Mouse (Mus musculus) hindlimb bud, embryonic 11.5 days (tissue): ENCODE data around the gene Pofut2.

ENCODE experiments used
- DNase-seq: peaks from one replicate; pipeline ENCODE4 v3.0.0-alpha.2; 2012; ENCODE audit warnings: low read depth, low spot score; ENCODE audit errors: extremely low spot score

Pofut2 gene

DNA sequence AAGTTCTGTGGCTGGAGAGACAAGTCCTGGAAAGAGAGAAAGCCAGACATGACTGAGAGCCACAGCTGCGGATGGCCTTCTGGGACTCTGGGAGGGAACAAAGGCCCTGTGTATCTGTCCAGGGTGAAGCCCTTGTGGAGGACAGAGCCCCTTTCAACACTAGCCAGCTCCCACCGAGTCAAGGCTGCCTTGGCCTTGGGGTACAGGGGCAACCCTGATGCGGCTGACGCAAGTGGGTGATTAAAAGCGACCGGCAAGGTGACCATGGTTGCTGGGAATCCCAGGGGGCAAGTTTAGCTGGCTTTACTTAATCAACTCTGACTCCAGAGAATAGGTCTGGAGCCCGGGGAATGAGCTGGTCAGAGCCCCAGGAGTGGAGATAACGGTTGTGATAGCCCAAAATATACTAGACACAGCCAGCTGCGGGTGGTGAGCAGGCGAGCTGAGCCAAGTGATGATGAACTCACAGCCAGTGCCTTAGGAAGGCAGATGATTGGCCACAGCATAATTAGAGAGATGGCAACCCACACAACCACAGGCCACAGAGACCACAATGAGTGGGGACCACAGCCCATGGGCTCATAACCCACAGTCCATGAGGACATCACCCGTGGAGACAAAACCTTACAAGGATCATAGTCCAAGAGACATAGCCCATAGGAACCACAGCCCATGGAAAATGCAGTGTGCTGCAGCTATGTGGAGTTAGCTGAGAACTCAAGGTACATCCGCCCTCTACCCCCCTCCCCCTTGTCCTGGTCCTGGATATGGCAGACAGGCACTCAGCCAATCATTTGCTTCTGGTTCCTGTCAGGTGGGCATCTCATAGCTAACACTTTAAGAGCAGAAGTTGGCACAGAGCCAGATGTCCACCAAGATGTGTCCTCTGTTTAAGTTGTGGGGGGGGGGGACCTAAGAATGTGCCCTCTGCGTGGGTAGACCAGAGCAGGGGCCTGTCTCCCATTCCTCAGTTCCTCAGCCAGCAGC, 29.1 kb upstream of the Pofut2 start:
- no peak for DNase-seq

DNA sequence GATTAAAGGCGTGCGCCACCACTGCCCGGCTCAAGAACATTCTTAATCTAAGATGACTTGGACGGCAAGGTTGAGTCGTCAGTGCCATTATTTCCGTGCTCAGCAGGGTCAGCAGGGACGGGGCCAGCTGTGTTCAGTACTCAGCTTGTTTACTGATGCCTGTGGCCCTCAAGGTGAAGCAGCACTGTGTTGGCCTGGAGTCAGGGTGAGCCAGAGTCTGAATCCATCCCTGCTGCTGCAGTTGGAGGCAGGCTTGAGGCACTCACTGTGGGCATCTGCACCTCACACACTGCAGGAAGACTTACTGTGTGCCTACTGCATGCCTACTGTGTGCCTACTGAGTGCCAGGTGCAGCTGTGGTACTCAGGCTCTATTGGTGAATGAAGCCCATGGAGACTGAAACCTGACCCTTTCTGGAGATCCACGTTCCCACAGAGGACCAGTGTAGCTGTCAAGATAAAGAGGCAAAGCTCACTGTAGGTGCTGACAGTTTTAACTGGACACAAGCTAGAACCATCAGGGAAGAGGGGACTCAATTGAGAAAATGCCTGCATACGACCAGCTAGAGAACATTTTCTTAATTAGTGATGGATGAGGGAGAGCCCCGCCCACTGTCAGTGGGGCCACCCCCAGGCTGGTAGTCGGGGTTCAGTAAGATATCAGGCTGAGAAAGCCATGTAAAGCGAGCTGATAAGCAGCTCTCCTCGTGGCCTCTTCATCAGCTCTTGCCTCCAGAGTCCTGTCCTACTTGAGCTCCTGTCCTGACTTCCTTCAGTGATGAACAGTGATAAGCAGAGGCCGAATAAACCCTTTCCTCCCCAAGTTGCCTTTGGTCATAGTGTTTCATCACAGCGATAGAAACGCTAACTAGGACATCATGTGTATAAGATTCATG, 26.9 kb upstream of the Pofut2 start:
- DNase-seq = no peak

DNA sequence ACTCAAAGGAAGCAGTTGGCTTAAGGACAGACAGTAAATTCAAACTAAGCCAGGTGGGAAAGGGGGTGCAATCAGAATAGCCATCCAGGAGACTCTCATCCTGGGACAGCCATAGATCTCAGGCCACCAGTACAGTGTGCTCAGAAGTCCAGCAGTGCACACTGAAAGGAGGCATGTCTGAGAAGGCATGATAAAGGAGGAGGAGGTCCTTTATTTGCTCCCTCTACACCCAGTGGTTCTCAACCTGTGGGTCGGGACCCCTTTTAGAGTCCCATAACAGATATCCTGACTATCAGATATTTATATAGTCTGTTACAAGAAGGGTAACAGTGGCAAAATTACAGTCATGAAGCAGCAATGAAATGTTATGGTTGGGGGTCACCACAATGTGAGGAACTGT, 25.8 kb upstream of the Pofut2 start:
- no peak for DNase-seq

DNA sequence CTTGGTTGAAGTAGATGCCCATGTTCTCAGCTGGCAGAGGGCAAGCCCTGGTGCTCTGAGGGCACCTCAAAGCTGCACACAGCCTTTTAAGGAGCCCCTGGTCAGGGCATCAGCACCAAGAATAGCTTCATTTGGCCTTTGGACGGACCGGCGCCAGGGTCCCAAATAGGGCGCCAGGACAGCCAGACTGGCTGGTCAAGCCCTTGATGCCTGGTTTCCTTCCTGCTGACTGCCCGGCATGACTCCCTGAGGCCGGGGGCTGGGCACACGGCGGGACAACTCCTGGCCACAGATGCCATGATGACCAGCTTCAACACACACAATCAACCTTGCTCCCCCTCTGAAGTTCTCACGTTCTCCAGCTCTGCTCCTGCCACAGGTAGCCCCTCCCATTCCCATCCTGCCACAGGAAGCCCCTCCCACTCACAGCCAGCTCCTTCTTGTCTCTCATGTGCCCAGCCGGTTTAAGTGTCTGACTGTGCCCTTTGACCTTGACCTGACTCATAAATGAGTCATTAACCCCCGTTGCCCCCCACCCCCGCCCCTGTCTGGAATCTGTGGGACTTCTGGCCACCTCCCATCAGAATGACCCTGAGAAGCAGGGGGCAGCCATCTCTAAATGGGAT, 23.9 kb upstream of the Pofut2 start:
- DNase-seq = no peak

DNA sequence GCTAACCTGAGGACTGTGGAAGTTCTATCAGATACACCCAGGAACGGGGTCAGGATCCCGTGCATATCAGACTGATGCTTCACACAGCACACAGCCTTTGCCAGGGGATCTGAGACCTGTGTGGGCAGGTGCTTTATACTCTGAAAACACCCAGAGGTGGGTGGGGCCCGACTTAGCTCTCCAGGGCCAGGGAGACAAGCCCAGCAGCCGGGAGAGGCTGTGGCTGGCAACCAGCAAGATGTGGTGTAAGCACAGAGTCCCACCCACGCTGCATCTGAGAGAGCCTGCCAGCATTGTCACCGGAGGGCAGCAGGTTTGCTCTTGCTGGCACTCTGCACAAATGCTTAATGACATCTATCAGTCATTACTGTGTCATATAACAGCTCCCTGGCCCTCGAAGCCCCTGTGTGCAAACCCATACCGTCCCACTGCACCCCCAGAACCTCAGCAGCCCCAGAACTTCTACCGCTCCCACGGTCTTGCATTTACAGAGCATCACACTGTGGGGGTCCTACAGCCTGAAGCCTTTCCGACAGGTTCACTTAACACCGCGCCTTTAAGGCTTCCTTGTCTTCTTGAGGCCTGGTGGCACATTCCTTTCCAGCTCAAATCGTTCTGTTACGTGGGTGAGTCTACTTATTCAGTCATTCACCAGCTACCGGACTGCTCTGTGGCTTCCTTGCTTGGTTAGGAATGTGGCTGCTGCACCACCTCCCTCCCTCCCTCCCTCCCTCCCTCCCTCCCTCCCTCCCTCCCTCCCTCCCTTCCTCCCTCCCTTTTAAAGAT, 21.0 kb upstream of the Pofut2 start:
- DNase-seq = no peak

DNA sequence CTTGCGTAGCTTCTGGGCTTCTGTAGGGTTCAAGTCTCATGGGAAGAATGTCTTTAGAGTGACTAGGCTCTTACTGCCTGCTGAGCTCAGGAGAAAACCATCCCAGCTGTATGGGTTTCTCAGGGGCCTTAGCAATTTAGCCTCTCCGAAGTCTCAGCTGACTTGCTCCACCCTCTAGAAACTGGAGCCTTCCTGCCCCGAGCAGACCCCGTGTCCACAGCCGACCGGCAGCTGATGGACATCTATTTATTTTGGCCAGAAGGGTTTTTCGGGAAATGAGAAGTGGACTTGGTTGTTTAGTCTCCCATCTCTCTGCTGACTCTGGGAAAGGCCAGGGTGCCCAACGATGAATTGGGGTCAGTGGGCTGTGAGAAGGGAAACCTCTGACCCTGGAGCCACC, 18.3 kb upstream of the Pofut2 start:
- DNase-seq = no peak

DNA sequence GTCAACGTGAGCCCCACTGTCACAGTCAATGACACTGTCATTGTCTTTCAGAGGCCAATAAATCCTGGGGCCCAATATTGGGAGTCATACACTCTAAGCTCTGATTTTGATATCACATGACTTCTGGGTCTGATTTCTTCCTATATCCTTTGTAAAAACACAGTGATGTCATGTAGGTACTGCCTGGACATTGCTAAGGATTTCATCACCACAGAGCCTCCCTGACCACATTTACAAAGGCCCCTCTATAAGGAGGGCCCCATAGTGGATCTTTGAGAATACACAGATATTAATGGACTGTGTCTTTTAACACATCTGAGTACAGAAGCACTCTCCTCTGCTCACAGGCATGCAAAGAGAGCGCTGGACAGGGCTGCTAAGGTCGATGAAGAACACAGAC, 16.6 kb upstream of the Pofut2 start:
- no peak for DNase-seq

DNA sequence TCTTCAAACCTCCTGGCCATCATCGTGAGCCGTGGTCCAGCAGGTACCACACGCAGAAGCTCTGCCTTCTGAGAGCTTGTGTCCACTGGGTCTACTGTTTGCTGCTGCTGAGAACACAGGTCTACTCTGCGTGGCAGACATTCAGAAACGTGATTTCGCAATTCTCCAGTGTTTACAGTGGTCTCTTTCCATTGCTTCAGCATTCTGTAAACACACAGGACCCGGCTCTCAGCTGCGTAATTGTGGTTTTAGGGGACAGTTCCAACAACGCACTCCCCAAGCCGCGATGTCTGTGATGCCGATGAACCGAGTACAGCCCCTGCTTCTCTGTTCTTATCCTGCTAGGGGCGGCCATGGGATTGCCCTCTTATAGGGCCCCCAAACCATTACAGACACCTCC, 16.1 kb upstream of the Pofut2 start:
- no peak for DNase-seq

DNA sequence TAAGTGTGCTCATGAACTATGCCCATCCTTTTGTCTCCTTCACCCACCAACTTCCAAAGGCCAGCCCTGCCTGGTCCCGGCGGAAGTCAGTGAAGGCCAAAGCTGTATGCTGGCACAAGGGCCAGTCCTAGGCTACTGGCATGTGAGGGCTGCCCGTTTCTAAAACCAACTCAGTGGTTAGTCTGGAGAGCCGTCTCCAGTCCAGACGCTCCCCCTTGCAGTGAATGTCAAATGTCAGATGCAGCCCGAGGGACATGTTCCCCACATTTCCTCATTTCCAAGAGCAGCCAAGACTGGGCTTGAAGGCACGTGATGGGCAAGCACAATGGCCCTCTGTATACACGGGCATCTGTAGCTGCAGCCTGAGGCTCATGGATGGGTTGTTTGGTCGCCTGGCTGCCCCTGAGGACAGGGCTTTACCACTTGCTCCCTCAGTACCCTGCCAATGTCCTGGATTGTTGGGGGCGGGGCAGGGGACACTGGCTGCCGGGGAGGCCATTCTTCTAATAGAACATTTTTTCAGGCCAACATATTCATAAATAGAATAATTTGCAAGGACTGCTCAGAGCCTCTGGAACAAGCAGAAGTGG, 15.4 kb upstream of the Pofut2 start:
- DNase-seq = no peak

DNA sequence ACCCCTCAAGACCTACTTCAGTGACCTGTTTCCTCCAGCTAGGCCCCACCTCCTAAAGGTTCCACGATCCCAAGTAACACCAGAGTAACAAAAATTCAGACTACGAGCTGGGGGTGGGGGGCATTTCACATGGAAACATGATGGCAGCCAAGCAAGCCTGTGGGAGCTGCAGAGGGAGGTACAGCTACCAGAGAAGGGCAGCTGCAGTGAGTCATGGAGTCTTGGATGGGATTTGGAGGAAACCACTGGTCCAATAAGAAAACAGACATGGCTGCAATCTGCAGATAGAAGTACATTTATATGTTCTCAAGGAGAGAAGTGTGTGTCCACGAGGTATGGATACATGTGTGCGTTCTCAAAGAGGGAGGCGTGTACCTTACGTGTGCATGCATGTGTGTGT, 14.2 kb upstream of the Pofut2 start:
- DNase-seq = no peak

DNA sequence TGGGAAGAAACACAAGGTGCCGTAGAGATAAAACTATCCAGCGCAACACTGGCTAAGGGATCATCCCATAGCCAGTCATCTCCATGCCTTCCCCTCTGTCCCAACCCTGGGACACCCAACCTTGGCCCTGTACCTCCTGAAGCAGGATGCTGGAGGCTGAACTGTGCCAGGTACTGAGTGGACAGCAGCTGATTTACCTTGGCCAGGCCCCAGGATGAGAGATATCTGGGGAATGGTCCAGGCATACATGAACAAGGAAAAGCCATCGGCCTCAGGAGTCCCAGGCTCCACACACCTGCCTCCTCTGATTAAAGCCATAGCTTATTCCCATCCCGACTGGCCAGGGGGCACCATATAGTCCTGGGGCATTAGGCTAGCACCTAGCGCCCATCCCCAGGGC, 12.0 kb upstream of the Pofut2 start:
- DNase-seq = no peak

DNA sequence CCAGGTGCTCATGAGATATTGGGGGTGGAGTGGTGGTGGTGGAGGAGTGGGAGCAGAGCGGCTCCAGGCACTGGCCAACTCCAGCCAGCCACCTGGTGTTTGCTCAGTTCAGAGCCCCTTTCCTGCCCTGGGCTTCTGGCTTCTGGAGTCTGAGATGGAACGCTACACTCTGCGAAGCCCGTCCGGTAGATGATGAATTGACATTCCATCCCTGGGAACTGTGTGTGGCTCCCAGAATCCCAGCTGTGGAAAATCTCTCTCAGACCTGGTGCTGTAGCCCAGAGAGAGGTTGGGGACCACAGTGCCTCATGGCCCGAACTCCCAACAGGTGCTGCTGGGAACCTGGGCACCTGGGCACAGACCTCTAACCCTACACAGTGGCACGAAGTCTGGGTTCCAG, 11.3 kb upstream of the Pofut2 start:
- no peak for DNase-seq

DNA sequence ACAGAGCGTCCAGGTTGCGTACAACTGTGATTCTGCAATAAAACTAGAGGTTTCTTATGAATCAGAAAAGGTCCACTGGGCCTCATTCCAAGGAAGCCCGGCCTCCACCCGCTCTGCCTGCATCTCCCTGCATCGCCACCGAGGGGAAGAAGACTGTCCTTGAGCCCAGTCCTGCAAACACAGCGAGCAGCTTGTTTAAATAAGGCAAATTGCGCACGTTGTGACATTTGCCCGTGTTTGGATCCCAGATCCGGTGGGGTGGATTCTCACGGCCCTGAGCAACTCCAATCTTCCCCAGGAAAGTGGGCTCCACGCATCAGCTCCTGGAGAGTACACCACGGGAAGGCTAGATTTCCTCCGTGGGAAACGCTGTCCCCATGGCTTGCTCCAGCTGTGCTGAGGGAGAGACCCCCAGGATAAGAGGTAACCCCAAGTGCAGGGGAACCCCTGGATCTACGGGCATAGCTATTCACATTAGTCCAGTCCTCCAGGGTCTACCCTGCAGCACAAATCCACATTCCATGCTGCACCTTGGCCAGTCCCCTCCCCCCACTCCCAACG, 7.7 kb upstream of the Pofut2 start:
- no peak for DNase-seq

DNA sequence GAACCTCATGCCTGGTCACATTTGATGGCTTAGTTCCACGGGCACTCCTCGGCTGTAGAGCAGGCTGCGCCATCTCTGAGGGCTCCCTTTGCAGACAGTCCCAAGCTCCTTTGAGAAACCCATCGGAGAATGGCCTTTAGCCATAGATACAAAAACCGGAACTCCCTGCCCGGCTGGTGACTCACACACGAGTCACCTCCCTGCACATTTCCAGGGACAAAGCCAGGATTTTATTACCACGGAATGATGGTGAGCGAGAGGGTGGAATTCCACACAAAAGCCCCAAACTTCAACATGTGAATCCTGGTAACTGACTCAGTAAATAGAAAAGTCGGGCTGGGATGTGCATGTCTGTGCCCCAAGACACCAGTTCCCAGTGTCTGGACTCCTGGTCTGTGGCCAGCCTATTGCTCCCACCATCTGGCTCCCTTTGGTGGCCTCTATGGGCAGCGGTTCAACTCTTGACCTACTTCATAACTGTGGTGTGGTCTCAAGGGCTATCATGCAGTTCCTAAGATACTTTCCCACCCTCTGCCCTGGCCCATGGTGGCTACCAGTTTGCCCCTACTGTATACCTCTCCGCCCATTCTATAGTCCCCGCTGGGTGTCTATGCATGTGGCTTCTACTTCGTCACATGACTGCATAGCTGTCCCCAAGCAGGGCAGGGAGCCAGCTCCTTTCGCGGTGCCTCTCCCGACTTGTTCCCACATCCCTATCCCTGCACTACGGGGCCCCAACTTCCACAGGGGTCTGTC, 7.1 kb upstream of the Pofut2 start:
- DNase-seq = no peak

DNA sequence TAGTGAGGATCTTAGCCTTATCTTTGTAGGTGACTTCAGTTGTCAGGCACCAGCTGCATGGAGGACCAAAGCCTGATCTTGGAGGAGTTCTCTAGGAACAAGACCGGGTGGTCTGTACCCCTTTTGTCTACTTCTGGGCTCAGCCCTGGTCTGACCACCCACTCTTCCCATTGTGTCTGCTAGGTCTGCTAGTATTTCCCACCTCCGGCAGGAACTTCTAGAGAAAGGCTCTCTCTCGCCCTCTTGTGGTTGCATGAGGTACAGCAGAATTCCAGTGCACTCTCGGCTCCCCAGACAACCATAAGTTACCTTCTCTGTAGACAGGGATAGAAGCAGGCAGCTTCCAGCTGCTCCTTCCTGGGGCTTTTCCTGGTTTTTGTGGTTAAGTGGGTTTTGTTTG, 6.2 kb upstream of the Pofut2 start:
- DNase-seq = peak; percentile 95

DNA sequence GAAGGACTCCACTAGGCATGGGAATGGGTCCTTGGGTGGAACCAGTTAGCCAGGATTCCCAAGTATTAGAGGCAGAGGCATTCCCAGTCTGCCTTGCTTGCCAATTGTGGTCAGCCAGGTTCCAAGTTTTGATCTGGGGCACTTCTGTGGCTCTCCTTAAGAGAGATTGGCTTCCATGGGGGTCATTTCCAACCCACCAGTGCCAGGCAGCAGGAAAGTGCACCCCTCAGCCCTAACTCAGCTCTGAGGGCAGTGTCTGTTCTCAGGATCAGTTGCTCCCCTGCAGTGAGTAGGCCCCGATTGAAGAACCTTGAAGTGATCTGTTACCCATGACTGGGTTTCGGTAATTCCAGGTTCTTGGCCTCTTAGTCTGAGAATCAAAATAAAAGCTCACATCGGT, 3.8 kb upstream of the Pofut2 start:
- no peak for DNase-seq

DNA sequence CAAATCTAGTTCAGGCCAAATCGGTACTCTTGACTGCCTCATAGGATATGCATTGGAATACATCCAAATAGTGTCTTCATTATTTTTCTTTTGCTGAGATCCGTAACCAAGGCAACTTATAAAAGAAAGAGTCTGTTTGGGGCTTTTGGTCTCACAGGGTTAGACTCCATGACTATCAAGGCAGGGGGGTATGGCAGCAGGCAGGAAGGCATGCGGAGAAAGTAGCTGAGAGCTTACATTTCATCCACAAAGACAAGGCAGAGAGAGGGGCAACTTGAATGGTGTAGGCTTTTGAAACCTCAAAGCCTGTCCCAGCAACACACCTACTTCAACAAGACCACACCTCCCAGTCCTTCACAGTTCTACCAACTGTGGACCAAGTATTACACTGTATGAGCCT, 3.3 kb upstream of the Pofut2 start:
- no peak for DNase-seq

DNA sequence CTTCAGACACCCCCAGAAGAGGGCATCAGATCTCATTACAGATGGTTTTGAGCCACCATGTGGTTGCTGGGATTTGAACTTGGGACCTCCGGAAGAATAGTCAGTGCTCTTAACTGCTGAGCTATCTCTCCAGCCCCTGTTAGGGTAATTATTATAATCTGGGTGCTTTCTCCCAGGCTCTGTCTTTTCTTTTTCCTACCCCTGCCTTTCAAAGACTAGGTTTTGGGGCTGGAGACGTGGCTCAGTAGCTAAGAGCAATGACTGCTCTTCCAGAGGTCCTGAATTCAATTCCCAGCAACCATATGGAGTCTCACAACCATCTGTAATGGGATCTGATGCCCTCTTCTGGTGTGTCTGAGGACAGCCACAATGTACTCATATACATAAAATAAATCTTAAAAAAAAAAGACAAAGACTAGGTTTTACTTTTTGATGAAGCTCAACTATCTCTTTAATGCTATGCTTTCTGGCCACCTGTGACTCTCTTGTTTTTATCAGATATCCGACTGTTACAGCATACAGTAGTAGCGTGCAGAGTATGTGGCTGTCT, 902 bp upstream of the Pofut2 start:
- no peak for DNase-seq
